Mouse (Mus musculus) mesoderm, embryonic 11.5 days (tissue): ENCODE data around the gene Bmpr1b.
"Not testable (repeated sequence)": the region's sequence is repeated elsewhere in the genome, so short reads cannot be mapped to it uniquely, and the experiment has no call there.

Experiments used
- DNase-seq: peaks from one replicate; pipeline ENCODE4 v3.0.0-alpha.2; 2012; ENCODE audit warnings: low read depth, low spot score

Gene Bmpr1b

GRCm38 (mm10) chr3:142168863-142169521 lies at the start of gene Bmpr1b:
Gene Bmpr1b (minus strand): TSS chr3:142169425.
- DNase-seq, result peak; percentile 83

- peak; percentile 42 for DNase-seq
Measured at GRCm38 (mm10) chr3:142212821-142213220, 43.6 kb upstream of the Bmpr1b start.

GRCm38 (mm10) chr3:142212186-142212585 lies 43.0 kb upstream of the Bmpr1b start:
- DNase-seq, result no peak

GRCm38 (mm10) chr3:142209981-142210380 lies 40.8 kb upstream of the Bmpr1b start:
- DNase-seq, result no peak

GRCm38 (mm10) chr3:142209057-142209456 lies 39.8 kb upstream of the Bmpr1b start:
- no peak for DNase-seq

- no peak for DNase-seq
Measured at GRCm38 (mm10) chr3:142207488-142207887, 38.3 kb upstream of the Bmpr1b start.

- DNase-seq, result no peak
Measured at GRCm38 (mm10) chr3:142206316-142206715, 37.1 kb upstream of the Bmpr1b start.

GRCm38 (mm10) chr3:142196142-142196541 lies 26.9 kb upstream of the Bmpr1b start:
- DNase-seq, result no peak

GRCm38 (mm10) chr3:142191627-142192026 lies 22.4 kb upstream of the Bmpr1b start:
- not testable (repeated sequence) for DNase-seq

- no peak for DNase-seq
Measured at GRCm38 (mm10) chr3:142186551-142186950, 17.3 kb upstream of the Bmpr1b start.

GRCm38 (mm10) chr3:142173996-142174395 lies 4.8 kb upstream of the Bmpr1b start:
- DNase-seq, result no peak

- DNase-seq, result peak; percentile 28
Measured at GRCm38 (mm10) chr3:142168251-142168862, 868 bp downstream of the Bmpr1b start.

GRCm38 (mm10) chr3:142164981-142165380 lies 4.2 kb downstream of the Bmpr1b start:
- DNase-seq, result no peak

GRCm38 (mm10) chr3:142163896-142164295 lies 5.3 kb downstream of the Bmpr1b start:
- DNase-seq, result no peak

- DNase-seq, result no peak
Measured at GRCm38 (mm10) chr3:142161405-142161804, 7.8 kb downstream of the Bmpr1b start.

GRCm38 (mm10) chr3:142151980-142152379 lies 17.2 kb downstream of the Bmpr1b start:
- no peak for DNase-seq

- DNase-seq, result no peak
Measured at GRCm38 (mm10) chr3:142138796-142139195, 30.4 kb downstream of the Bmpr1b start.

- DNase-seq, result no peak
Measured at GRCm38 (mm10) chr3:142126379-142126778, 42.8 kb downstream of the Bmpr1b start.

- DNase-seq, result no peak
Measured at GRCm38 (mm10) chr3:142125556-142125955, 43.7 kb downstream of the Bmpr1b start.

GRCm38 (mm10) chr3:142124255-142124654 lies 45.0 kb downstream of the Bmpr1b start:
- DNase-seq, result peak; percentile 22

- DNase-seq, result no peak
Measured at GRCm38 (mm10) chr3:142122376-142122775, 46.8 kb downstream of the Bmpr1b start.

GRCm38 (mm10) chr3:142120795-142121194 lies 48.4 kb downstream of the Bmpr1b start:
- no peak for DNase-seq

- DNase-seq, result no peak
Measured at GRCm38 (mm10) chr3:142114762-142115316, 54.4 kb downstream of the Bmpr1b start.
